Mouse (Mus musculus) kidney, postnatal 10 days (tissue): ENCODE results near the gene Slc27a5.
A peak's percentile ranks its signal among the peaks of the same experiment; 100 is the strongest.

Experiments used
- DNase-seq: peaks from one replicate; pipeline ENCODE4 v3.0.0; 2021; ENCODE audit warnings: mixed read lengths

Gene Slc27a5

DNA sequence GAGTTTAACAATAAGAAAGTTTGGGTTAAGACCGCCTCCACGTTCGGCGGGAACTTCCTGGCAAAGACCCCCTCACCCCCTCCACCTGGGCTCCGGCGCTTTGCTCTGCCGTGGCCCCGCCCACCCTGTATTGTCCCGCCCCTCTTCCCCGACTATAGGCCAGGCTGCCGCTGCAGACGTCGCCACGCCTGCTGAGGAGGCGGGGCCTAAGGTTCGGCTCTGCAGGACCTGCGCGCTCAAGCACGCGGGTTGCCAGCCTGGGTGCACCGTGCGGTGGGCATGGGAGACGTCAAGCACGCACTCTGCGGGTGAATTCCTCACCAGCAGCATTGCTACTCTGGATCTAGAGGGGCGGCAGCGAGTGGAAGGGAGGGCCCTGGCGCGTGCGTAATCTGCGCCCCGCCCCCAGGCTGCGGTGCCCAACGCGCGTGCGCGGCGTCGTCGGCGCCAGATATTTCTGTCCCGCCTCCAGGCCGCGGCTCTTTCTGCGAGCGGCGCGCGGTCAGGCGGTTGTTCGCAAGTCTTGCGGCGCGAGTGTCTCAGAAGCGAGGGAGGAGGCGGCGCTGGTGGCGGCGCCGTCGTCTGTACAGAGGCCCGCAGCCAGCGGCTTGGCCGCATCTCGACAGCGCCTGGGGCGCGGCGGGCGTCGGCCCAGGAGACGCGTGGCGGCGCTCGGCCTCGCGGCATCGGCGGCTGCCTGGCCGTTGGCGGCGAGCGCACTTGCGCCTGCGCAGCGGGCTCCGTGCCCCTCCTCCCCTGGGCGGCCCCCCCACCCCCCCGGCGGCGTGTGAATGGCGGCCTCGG, 26.1 kb upstream of the Slc27a5 start:
- DNase-seq: peak; percentile 96

DNA sequence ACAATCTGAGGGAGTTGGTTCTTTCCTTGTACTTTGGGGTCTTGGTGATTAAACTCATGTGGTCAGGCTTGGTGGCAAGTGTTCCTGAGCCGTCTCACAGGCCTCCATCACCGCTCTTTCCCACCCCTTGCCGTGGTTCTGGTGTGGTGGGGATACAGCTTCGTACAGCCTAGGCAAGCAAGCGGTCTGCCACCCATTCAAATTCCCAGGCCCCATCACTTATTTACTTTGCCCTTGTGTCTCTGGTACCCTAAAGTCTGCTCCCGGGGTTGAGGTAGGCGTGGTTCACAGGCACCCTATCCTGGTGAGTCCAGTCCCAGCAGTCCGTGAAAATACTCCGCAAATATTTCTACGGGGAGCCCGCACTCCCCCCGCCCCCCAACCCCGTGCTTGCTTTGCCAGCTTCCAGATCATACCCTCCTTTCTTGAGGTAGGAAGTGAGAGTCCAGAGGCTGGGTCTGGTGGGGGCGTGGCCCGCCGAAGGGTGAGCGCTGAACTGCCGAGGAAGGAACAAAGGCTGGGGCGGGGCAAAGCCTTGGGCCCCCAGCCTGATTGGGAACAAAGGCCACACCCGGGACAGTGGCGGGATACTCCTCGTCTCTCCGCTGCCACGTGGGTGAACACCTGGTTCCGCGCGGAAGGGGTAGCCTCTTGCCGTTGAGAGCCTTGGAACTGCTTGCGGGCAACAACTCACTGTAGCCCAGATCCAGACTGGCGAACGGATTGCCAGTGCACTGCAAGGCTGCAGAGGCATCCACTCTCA, 25.0 kb upstream of the Slc27a5 start:
- peak; percentile 87 for DNase-seq

GRCm38 (mm10) chr7:13015217-13015616, 17.2 kb upstream of the Slc27a5 start:
- no peak for DNase-seq

DNA sequence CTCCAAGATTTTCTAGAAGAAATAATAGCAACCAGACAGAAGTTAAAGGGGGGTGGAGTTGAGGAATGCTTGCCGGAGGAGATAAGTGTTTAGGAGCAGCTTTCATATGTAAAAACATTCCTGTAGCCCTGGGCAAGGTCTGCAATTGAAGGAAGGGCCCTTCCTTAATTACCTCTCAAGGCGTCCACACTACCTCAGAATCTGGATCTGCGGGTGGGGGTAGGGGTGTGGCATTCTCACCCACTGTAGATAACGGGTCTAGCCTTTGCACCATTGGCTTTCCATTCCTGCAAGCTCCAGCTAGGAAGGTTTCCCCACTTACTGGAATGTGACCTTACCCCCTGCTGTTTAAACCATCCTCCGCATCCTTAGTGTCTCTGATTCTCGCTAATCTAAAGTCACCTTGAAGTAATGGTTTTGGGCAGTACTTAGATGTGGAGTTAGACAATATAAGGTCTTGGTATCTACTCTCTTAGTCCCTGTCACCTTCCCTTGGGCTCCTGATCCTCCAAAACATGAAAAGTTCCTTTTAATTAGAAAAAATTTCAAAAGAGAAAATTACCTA, 16.4 kb upstream of the Slc27a5 start:
- no peak for DNase-seq

DNA sequence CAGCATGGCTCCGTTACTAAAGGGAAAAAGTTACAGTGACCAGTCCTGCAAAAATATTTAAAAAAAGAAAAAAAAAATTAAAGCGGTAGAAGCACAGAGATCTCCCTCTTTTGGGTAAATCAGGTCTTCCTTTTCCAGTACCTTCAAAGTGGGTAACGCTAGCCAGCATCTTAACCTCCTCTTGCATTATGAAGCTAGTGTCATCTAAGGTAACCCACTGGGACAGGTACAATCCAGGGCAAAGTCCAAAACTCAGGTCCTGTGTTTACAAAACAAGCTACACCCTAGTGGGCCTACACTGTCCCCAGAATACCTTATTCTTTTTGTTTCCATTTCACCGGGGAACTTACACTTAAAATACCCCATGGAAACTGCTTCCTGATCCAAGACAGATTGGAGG, 15.7 kb upstream of the Slc27a5 start:
- DNase-seq: no peak

GRCm38 (mm10) chr7:13010005-13010908, 12.3 kb upstream of the Slc27a5 start, which contains the start of gene Zbtb45:
Gene Zbtb45, minus strand, starts transcription at chr7:13010034.
- peak; percentile 14 for DNase-seq

GRCm38 (mm10) chr7:13009143-13010004, 11.4 kb upstream of the Slc27a5 start:
- DNase-seq: peak; percentile 95

GRCm38 (mm10) chr7:13007341-13008092, 9.5 kb upstream of the Slc27a5 start:
- DNase-seq: peak; percentile 16

DNA sequence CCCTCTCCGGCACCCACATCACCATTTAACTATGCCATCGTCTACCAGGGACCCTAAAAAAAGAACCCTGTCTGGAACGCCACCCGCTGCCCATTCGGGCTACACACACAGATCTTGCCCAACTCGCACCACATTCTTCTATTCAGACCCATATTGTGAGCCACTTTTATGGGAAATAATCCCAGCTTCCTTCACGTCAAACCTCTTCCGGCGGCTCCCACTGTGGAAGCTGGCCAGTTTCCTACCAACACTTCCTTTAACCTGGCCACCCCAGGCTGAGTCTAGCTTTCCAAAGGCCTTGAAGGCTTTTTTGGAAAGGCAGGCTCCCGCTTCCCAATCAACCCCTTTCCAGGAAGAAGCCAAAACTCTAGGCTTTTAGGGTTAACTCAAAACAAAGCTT, 8.5 kb upstream of the Slc27a5 start:
- peak; percentile 48 for DNase-seq

GRCm38 (mm10) chr7:13006011-13006410, 8.0 kb upstream of the Slc27a5 start:
- DNase-seq: no peak

- DNase-seq: no peak
These were observed 5.4 kb upstream of the Slc27a5 start for GRCm38 (mm10) chr7:13003380-13003779.

GRCm38 (mm10) chr7:13001584-13001983, 3.6 kb upstream of the Slc27a5 start:
- no peak for DNase-seq

DNA sequence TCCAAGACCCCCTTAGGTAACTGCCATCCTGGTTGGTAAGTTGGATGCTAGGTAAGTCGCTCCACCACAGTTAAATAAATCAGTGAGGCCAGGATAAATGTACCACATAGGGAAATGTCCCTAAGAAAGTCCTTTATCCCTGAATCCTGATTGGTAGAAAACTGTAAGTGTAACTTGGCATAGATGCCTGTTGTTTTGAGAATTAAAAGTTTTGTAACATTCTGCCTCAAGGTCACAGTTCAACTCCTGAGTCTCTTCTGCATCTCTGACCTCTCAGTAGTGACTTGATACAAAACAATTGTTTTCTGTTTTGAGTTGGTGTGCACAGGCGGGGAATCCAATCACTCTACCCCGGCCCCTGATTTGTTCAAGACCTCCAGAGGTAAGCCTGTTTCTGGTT, 859 bp upstream of the Slc27a5 start, which contains the start of gene Trim28:
TSS of gene Trim28 (plus strand) at position 264 of the 400 bp plus-strand sequence.
- DNase-seq: no peak

DNA sequence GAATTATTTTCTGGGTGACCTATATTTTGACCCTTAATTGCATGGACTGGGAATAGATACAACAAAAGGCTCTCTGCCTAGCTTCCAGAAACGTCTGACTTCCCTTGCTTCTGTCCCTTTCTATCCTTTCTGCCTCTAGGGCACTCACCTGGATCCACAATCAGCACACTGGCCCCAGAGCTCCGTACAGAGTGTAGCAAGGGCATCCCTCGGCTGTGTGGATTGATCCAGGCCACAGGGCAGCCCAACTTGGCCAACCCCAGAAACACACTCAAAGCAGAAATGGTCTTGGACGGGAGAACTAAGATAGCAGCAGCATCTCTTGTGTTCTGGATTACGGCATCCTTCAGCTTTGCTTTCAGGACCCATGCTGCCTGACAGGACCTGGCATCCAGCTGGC, 762 bp downstream of the Slc27a5 start:
- DNase-seq: no peak

DNA sequence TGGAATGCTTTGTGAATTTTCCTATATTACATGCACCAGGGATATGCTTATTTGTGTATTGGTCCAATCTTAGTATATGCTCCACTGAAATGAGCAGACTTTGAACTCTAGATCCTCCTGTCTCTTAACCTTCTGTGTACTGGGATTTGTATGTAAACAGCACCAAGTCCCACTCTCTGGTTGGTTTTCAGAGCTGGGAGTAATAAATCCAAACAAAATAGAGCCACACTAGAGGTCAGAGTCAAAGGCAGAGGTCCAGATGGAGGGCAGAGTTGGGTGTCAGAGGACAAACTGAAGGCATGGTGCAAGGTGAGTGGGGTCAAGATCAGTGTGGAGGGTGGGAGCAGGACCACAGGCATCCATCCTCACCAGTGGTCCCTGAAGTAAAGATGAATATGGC, 2.1 kb downstream of the Slc27a5 start:
- no peak for DNase-seq

GRCm38 (mm10) chr7:12993148-12993547, 4.8 kb downstream of the Slc27a5 start:
- no peak for DNase-seq

GRCm38 (mm10) chr7:12992222-12992621, 5.8 kb downstream of the Slc27a5 start:
- peak; percentile 27 for DNase-seq

- no peak for DNase-seq
These were observed 10.4 kb downstream of the Slc27a5 start for GRCm38 (mm10) chr7:12987409-12988189.

DNA sequence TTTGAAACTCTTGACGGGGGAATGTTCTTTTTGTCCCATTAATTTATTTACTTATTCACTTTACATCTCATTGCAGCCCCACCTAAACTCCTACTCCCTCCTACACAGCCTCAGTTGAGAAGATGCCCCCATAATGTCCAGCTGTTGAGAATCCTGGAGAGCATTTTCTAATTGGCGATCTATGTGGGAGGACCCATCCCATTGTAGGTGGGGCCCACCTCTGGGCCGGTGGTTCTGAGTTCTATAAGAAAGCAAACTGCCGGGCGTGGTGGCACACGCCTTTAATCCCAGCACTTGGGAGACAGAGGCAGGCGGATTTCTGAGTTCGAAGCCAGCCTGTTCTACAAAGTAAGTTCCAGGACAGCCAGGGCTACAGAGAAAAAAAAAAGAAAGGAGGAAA, 11.1 kb downstream of the Slc27a5 start:
- DNase-seq: no peak

GRCm38 (mm10) chr7:12985724-12986123, 12.3 kb downstream of the Slc27a5 start:
- DNase-seq: no peak
